Mouse (Mus musculus): ENCODE data around the gene Moap1. TPM values are rescaled to one million over a fixed set of nuclear protein-coding genes. Genes with fewer than 3 reads are reported as not detected.

Moap1 gene
- total and polyA plus RNA-seq, 3 experiments: 8.2 to 8.4 TPM; not detected in 1

DNA sequence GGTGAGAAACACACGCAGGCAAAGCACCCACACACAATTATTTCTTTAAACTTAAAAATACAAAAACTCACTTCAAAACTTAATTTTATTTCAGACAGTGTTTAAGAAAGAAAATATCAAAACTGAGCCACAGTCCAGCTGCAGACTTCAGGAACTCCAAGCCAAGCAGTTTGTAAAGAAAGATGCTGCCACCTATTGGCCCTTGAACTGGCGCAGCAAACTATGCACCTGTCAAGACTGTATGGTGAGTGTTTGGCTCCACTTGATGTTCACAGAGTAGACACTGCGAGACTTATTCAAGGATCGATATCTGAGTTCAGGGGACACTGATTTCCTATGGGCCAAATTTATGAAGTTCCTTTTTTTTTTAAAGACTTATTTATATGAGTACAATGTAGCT lies 25.5 kb upstream of the Moap1 start:
- Histone ChIP-seq H3K79me2 (ENCODE audit: control insufficient read depth, insufficient read depth, low read length, poor library complexity) (no peaks in the 10 kb centered on the region), H3K4me1 (ENCODE audit: control insufficient read depth in 1 of 2, insufficient read depth in 2 of 2, low read length in 2 of 2) (no peaks in the 10 kb centered on the region), H3K27me3 (ENCODE audit: control insufficient read depth in 1 of 2, insufficient read depth in 2 of 2, low read length in 2 of 2) (no peaks in the 10 kb centered on the region), H3K9ac (ENCODE audit: control insufficient read depth, low read depth, low read length, poor library complexity, severe bottlenecking) (no peak overlapping the region), H3K4me3 (ENCODE audit: control insufficient read depth in 1 of 2, insufficient read depth in 1 of 2, low read depth in 2 of 2, low read length in 2 of 2) (no peak overlapping the region), H3K27ac (ENCODE audit: control insufficient read depth, low read depth, low read length) (no peak overlapping the region), H3K36me3 (ENCODE audit: control insufficient read depth in 1 of 2, insufficient read depth in 2 of 2, low read length in 2 of 2) (peaks cover 0 to 39% of the 10 kb centered on the region in 2 experiments; a peak in 2 of 4 replicates), H3K9me3 (replicated peaks; ENCODE audit: insufficient read depth, low read length) (no peaks in the 10 kb centered on the region)
- TF ChIP-seq RAD21 (IDR thresholded peaks at IDR 0.05; ENCODE audit: low read depth, low read length): peak; percentile 6; the same call in 1 of the 2 replicates
- no peak for TF ChIP-seq E2F4 (IDR thresholded peaks at IDR 0.05; ENCODE audit: borderline replicate concordance, low read depth, low read length)
- TF ChIP-seq CTCF (IDR thresholded peaks at IDR 0.05 in 2 of 3, conservative IDR thresholded peaks at IDR 0.05 in 1 of 3; ENCODE audit: control insufficient read depth in 1 of 3, insufficient read depth in 1 of 3, low read depth in 2 of 3, low read length in 3 of 3, poor library complexity in 1 of 3, severe bottlenecking in 1 of 3): peak in 2 of 3 experiments; percentile 11 to 39; a peak in 2 of 6 replicates
- no peak for DNase-seq (ENCODE audit: low read depth, low spot score)

DNA sequence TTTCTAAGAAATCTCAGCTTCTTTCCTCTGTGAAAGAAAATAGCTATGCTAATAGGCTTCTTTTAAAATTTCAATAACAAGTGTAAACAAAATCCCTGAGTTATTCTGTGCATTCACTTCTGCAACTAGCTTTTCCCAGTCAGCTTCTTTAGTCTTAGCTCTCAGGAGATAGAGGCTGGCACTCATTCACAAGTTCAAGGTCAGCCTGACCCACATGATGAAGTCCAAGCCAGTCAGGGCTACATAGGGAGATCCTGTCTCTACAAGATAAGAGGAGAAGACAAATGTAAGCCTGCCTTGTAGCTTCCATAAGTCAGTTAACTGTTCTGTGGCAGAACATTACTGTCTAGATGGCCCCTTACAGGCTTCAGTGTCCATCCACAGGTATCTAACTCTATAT lies 20.2 kb upstream of the Moap1 start:
- H3K27ac ChIP-seq (ENCODE audit: control insufficient read depth, low read depth, low read length): no peak overlapping the region
- H3K9ac ChIP-seq (ENCODE audit: control insufficient read depth, low read depth, low read length, poor library complexity, severe bottlenecking): no peak overlapping the region
- H3K4me1 ChIP-seq (ENCODE audit: control insufficient read depth in 1 of 2, insufficient read depth in 2 of 2, low read length in 2 of 2): peaks cover 0 to 4% of the 10 kb centered on the region in 2 experiments; a peak in 2 of 4 replicates
- no peak overlapping the region for H3K4me3 ChIP-seq (ENCODE audit: control insufficient read depth in 1 of 2, insufficient read depth in 1 of 2, low read depth in 2 of 2, low read length in 2 of 2)
- H3K27me3 ChIP-seq (ENCODE audit: control insufficient read depth in 1 of 2, insufficient read depth in 2 of 2, low read length in 2 of 2): no peaks in the 10 kb centered on the region
- TF ChIP-seq GABPA (IDR thresholded peaks at IDR 0.05; ENCODE audit: low read depth, low read length): no peak
- TF ChIP-seq UBTF (IDR thresholded peaks at IDR 0.05; ENCODE audit: borderline replicate concordance, insufficient read depth, low read depth, low read length): no peak
- no peak for TF ChIP-seq CTCF (IDR thresholded peaks at IDR 0.05 in 2 of 3, conservative IDR thresholded peaks at IDR 0.05 in 1 of 3; ENCODE audit: control insufficient read depth in 1 of 3, insufficient read depth in 1 of 3, low read depth in 2 of 3, low read length in 3 of 3, poor library complexity in 1 of 3, severe bottlenecking in 1 of 3)
- TF ChIP-seq RAD21 (IDR thresholded peaks at IDR 0.05; ENCODE audit: low read depth, low read length): no peak
- TF ChIP-seq MAFK (IDR thresholded peaks at IDR 0.05; ENCODE audit: borderline replicate concordance, low read depth, low read length): no peak
- no peak for TF ChIP-seq MYC (IDR thresholded peaks at IDR 0.05; ENCODE audit: low read depth, low read length)
- TF ChIP-seq ZKSCAN1 (IDR thresholded peaks at IDR 0.05; ENCODE audit: low read depth, low read length): no peak
- TF ChIP-seq MYB (IDR thresholded peaks at IDR 0.05; ENCODE audit: low read depth, low read length): no peak
- TF ChIP-seq KAT2A (conservative IDR thresholded peaks at IDR 0.05; ENCODE audit: low read depth, low read length): no peak
- TF ChIP-seq ZC3H11A (IDR thresholded peaks at IDR 0.05; ENCODE audit: low read depth, low read length): no peak
- no peak for TF ChIP-seq NELFE (IDR thresholded peaks at IDR 0.05; ENCODE audit: low read depth, low read length)
- TF ChIP-seq TAL1 (IDR thresholded peaks at IDR 0.05; ENCODE audit: low read length): no peak
- no peaks in the 10 kb centered on the region for H3K9me3 ChIP-seq (replicated peaks; ENCODE audit: insufficient read depth, low read length)
- no peak for DNase-seq (ENCODE audit: low read depth, low spot score)
- peaks cover 9 to 21% of the 10 kb centered on the region in 2 experiments for H3K36me3 ChIP-seq (ENCODE audit: control insufficient read depth in 1 of 2, insufficient read depth in 2 of 2, low read length in 2 of 2)
- H3K79me2 ChIP-seq (ENCODE audit: control insufficient read depth, insufficient read depth, low read length, poor library complexity): peaks cover 14% of the 10 kb centered on the region

DNA sequence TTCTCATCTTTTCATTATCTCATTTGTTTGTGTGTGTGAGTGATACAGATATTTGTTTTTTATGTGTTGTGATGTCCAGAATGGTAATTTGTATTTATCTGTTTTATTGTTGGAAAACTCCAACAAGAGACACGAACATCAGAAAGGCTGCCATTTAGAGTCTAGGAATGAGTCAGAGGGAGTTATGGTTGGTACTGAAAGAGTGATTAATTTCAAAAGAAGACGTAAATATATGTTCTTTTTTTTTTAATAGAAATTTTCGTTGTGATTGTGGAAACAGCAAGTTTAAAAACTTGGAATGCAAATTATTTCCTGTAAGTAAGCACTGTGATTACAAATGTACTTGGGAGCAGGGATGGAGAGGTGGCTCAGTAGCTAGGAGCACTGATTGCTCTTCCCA lies 18.2 kb upstream of the Moap1 start:
- no peak for TF ChIP-seq EP300 (IDR thresholded peaks at IDR 0.05; ENCODE audit: low read depth in 1 of 2, low read length in 2 of 2)
- TF ChIP-seq MAFK (IDR thresholded peaks at IDR 0.05; ENCODE audit: borderline replicate concordance, low read depth, low read length): no peak
- TF ChIP-seq USF2 (IDR thresholded peaks at IDR 0.05; ENCODE audit: borderline replicate concordance in 1 of 2, insufficient read depth in 1 of 2, low read depth in 1 of 2, low read length in 2 of 2): no peak
- TF ChIP-seq TCF12 (IDR thresholded peaks at IDR 0.05; ENCODE audit: low read depth, low read length): no peak
- TF ChIP-seq GABPA (IDR thresholded peaks at IDR 0.05; ENCODE audit: low read depth, low read length): no peak
- TF ChIP-seq POLR2AphosphoS2 (IDR thresholded peaks at IDR 0.05; ENCODE audit: low read length): no peak
- TF ChIP-seq TAL1 (IDR thresholded peaks at IDR 0.05; ENCODE audit: low read length): no peak
- no peak for TF ChIP-seq TBP (IDR thresholded peaks at IDR 0.05; ENCODE audit: low read depth, low read length)
- TF ChIP-seq SIN3A (IDR thresholded peaks at IDR 0.05; ENCODE audit: low read length): no peak
- no peak for TF ChIP-seq RAD21 (IDR thresholded peaks at IDR 0.05; ENCODE audit: low read depth, low read length)
- TF ChIP-seq RCOR1 (IDR thresholded peaks at IDR 0.05; ENCODE audit: low read depth, low read length): no peak
- TF ChIP-seq ZKSCAN1 (IDR thresholded peaks at IDR 0.05; ENCODE audit: low read depth, low read length): no peak
- no peak for TF ChIP-seq MYB (IDR thresholded peaks at IDR 0.05; ENCODE audit: low read depth, low read length)
- no peak for TF ChIP-seq MEF2A (IDR thresholded peaks at IDR 0.05; ENCODE audit: extremely low read depth, insufficient replicate concordance, low read depth, low read length, poor library complexity, severe bottlenecking)
- no peak for TF ChIP-seq SMC3 (IDR thresholded peaks at IDR 0.05; ENCODE audit: low read depth, low read length)
- no peak for TF ChIP-seq MAZ (IDR thresholded peaks at IDR 0.05; ENCODE audit: low read depth, low read length)
- no peaks in the 10 kb centered on the region for H3K9me3 ChIP-seq (replicated peaks; ENCODE audit: insufficient read depth, low read length)
- H3K79me2 ChIP-seq (ENCODE audit: control insufficient read depth, insufficient read depth, low read length, poor library complexity): peaks cover 32% of the 10 kb centered on the region
- H3K4me1 ChIP-seq (ENCODE audit: control insufficient read depth in 1 of 2, insufficient read depth in 2 of 2, low read length in 2 of 2): peaks cover 0 to 8% of the 10 kb centered on the region in 2 experiments; a peak in 2 of 4 replicates
- H3K27me3 ChIP-seq (ENCODE audit: control insufficient read depth in 1 of 2, insufficient read depth in 2 of 2, low read length in 2 of 2): no peaks in the 10 kb centered on the region
- no peak overlapping the region for H3K4me3 ChIP-seq (ENCODE audit: control insufficient read depth in 1 of 2, insufficient read depth in 1 of 2, low read depth in 2 of 2, low read length in 2 of 2)
- peaks cover 12 to 13% of the 10 kb centered on the region in 2 experiments for H3K36me3 ChIP-seq (ENCODE audit: control insufficient read depth in 1 of 2, insufficient read depth in 2 of 2, low read length in 2 of 2)
- no peak overlapping the region for H3K27ac ChIP-seq (ENCODE audit: control insufficient read depth, low read depth, low read length)
- no peak for DNase-seq (ENCODE audit: low read depth, low spot score)
- no peak overlapping the region for H3K9ac ChIP-seq (ENCODE audit: control insufficient read depth, low read depth, low read length, poor library complexity, severe bottlenecking)
